Mouse (Mus musculus) ovary, postnatal 14 days (tissue): Measurements from ENCODE around the gene Ginm1.
"Not testable (repeated sequence)": the region's sequence is repeated elsewhere in the genome, so short reads cannot be mapped to it uniquely, and the experiment has no call there.

ENCODE experiments used
- DNase-seq: peaks from one replicate; pipeline ENCODE4 v3.0.0; 2022; ENCODE audit warnings: low spot score

Ginm1 gene

GRCm38 (mm10) chr10:7809937-7810336 is 17.3 kb upstream of the Ginm1 start:
- DNase-seq, result peak; percentile 54

- no peak for DNase-seq
These were observed 10.0 kb upstream of the Ginm1 start for GRCm38 (mm10) chr10:7802519-7803140.

- no peak for DNase-seq
These were observed 8.6 kb upstream of the Ginm1 start for GRCm38 (mm10) chr10:7801258-7801657.

GRCm38 (mm10) chr10:7792254-7792750 is 322 bp downstream of the Ginm1 start:
- no peak for DNase-seq

- no peak for DNase-seq
These were observed 5.3 kb downstream of the Ginm1 start for GRCm38 (mm10) chr10:7787319-7787718.

- no peak for DNase-seq
These were observed 11.4 kb downstream of the Ginm1 start for GRCm38 (mm10) chr10:7781214-7781613.

GRCm38 (mm10) chr10:7780238-7781176 is 12.1 kb downstream of the Ginm1 start:
- peak; percentile 73 for DNase-seq

GRCm38 (mm10) chr10:7779751-7780237 is 12.8 kb downstream of the Ginm1 start:
- DNase-seq, result no peak

- DNase-seq, result no peak
These were observed 14.3 kb downstream of the Ginm1 start for GRCm38 (mm10) chr10:7778361-7778760.

- DNase-seq, result no peak
These were observed 17.2 kb downstream of the Ginm1 start for GRCm38 (mm10) chr10:7775421-7775820.

- DNase-seq, result no peak
These were observed 19.9 kb downstream of the Ginm1 start for GRCm38 (mm10) chr10:7772769-7773168.

- no peak for DNase-seq
These were observed 20.3 kb downstream of the Ginm1 start for GRCm38 (mm10) chr10:7772346-7772745.

- DNase-seq, result no peak
These were observed 35.1 kb downstream of the Ginm1 start for GRCm38 (mm10) chr10:7757544-7757943.

- no peak for DNase-seq
These were observed 43.9 kb downstream of the Ginm1 start for GRCm38 (mm10) chr10:7748752-7749151.

GRCm38 (mm10) chr10:7745528-7745927 is 47.1 kb downstream of the Ginm1 start:
- DNase-seq, result not testable (repeated sequence)

GRCm38 (mm10) chr10:7737914-7738313 is 54.7 kb downstream of the Ginm1 start:
- no peak for DNase-seq

GRCm38 (mm10) chr10:7737122-7737521 is 55.5 kb downstream of the Ginm1 start:
- DNase-seq, result no peak

GRCm38 (mm10) chr10:7731582-7731981 is 61.0 kb downstream of the Ginm1 start:
- no peak for DNase-seq

GRCm38 (mm10) chr10:7727011-7727410 is 65.6 kb downstream of the Ginm1 start:
- no peak for DNase-seq

- DNase-seq, result no peak
These were observed 66.2 kb downstream of the Ginm1 start for GRCm38 (mm10) chr10:7726501-7726812.

- peak; percentile 90 for DNase-seq
These were observed 66.7 kb downstream of the Ginm1 start, which contains the start of gene Katna1 for GRCm38 (mm10) chr10:7725751-7726500. Gene Katna1 (plus strand): TSS chr10:7726000.
